Mouse (Mus musculus) cerebellum, adult 9-11 months (tissue): ENCODE data around the gene Tlcd2.
"Not testable (repeated sequence)": the region's sequence is repeated elsewhere in the genome, so short reads cannot be mapped to it uniquely, and the experiment has no call there.

Experiments used
- DNase-seq: peaks from one replicate; pipeline ENCODE4 v3.0.0; 2022

The Tlcd2 gene

GRCm38 (mm10) chr11:75450304-75450908, 11.1 kb upstream of the Tlcd2 start:
- DNase-seq: no peak

GRCm38 (mm10) chr11:75450936-75451335, 10.6 kb upstream of the Tlcd2 start:
- no peak for DNase-seq

- no peak for DNase-seq
Measured at GRCm38 (mm10) chr11:75452081-75452480, 9.4 kb upstream of the Tlcd2 start.

GRCm38 (mm10) chr11:75452812-75453557, 8.5 kb upstream of the Tlcd2 start:
- DNase-seq: peak; percentile 35

- DNase-seq: peak; percentile 84
Measured at GRCm38 (mm10) chr11:75453991-75454930, 7.3 kb upstream of the Tlcd2 start, which contains the start of gene Wdr81. Wdr81 (minus strand) TSS chr11:75454717.

GRCm38 (mm10) chr11:75455041-75455736, 6.3 kb upstream of the Tlcd2 start:
- no peak for DNase-seq

GRCm38 (mm10) chr11:75455971-75456370, 5.5 kb upstream of the Tlcd2 start:
- not testable (repeated sequence) for DNase-seq

GRCm38 (mm10) chr11:75456440-75456871, 5.1 kb upstream of the Tlcd2 start:
- DNase-seq: no peak

GRCm38 (mm10) chr11:75458169-75458568, 3.3 kb upstream of the Tlcd2 start:
- DNase-seq: peak; percentile 46

GRCm38 (mm10) chr11:75458628-75459041, 2.9 kb upstream of the Tlcd2 start:
- DNase-seq: peak; percentile 57

GRCm38 (mm10) chr11:75459141-75459711, 2.3 kb upstream of the Tlcd2 start:
- DNase-seq: peak; percentile 57

GRCm38 (mm10) chr11:75459751-75460102, 1.8 kb upstream of the Tlcd2 start:
- DNase-seq: no peak

GRCm38 (mm10) chr11:75460103-75460843, 1.2 kb upstream of the Tlcd2 start:
- DNase-seq: peak; percentile 93

GRCm38 (mm10) chr11:75461743-75462252, 283 bp downstream of the Tlcd2 start:
- DNase-seq: no peak

- peak; percentile 84 for DNase-seq
Measured at GRCm38 (mm10) chr11:75462253-75462783, 803 bp downstream of the Tlcd2 start.

GRCm38 (mm10) chr11:75462865-75463336, 1.4 kb downstream of the Tlcd2 start:
- DNase-seq: peak; percentile 78

GRCm38 (mm10) chr11:75463624-75464023, 2.1 kb downstream of the Tlcd2 start:
- DNase-seq: peak; percentile 33

- no peak for DNase-seq
Measured at GRCm38 (mm10) chr11:75464417-75464816, 2.9 kb downstream of the Tlcd2 start.

GRCm38 (mm10) chr11:75465051-75465450, 3.5 kb downstream of the Tlcd2 start:
- no peak for DNase-seq

- no peak for DNase-seq
Measured at GRCm38 (mm10) chr11:75466731-75467505, 5.4 kb downstream of the Tlcd2 start.
